Mouse (Mus musculus): ENCODE measurements around the gene Kank3. TPM values are rescaled to one million over a fixed set of nuclear protein-coding genes. Genes with fewer than 3 reads are reported as not detected.

Gene Kank3
- 91.1 TPM for polyA plus RNA-seq (2014; fragmentation: Illumina TruSeq; extraction: RNeasy Lipid Tissue Mini Kit (QIAGEN cat#74804); ENCODE audit: low read depth, low replicate concordance)

DNA sequence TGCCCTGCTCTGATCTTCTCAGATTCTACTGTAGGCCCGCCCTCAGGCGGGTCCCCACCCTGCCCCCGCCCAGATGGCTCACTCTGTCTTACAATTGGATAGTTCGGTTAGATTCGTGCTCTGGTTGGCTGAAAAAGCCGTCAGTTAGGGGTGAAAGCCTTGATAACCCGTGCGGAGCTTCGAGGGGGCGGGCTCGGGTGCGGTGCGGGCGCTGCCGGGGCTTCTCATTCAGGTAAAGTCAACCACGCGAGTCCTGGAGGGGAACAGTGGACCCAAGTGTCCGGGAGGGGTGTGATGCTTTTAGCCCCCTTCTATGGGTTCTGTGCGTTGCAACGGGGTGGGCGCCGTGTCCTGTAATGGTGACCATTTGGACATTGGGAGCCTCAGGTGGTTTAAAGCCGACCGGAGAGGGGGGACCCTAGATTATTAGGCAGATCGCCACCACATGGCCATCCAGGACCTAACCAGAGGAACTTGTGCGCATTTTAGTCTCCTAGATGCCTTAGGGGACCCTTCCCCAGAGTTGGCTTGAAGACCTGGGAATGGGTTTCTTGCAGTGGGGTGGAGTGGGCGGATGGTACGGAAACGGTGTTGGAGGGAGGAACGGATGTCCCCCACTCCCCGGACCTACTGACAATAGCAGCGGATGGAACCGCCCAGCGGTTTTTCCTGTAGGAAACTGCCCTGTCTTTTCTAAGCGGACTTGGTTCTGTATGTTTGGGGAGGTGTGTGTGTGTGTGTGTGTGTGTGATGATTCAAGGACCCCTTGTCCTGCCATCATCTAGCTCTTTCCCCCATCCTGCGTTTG, at the start of gene Kank3:
Gene Kank3 (plus strand): TSS at position 186 of the 808 bp plus-strand sequence.

DNA sequence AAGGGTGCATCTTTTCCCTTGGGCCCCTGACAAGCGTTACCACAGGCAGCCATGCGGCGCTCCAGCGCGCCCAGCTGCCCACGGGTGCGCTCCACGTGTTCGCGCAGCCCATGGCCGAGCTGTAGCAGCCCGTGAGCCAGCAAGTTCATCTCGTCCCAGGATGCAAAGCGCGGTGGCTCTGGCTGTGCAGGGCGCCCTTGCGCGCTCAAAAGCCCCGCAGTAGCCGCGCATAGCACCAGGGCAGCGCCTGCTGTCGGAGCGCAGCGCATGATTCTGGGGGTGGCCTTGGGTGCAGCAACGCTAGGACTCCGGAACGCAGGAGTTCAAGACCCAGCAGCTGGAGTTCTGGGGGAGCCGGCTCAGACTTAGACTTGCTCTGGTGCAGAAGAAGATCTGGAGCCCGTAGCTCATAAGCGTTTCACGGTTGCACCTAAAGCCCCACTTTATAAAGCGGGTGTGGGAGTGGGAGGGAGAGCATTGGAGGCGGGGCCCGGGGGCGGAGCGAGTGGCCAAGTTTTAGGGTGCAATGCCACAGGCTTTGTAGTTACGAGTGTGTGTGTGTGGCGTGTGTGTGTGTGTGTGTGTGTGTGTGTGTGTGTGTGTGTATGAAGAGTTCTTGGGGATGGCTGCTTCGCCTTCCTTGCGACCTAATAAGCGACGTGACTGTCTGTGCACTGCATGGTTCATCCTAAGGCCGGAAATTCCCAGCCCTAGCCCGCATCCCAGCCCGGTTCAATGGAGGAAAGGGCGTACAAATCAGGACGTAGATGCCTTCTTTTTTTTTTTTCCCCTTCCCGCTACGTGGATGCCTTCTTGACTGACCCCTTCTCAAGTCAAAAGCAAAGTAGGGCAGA, 29.0 kb upstream of the Kank3 start, which contains the start of gene Angptl4:
Gene Angptl4 (minus strand): TSS at position 707 of the 854 bp plus-strand sequence.

DNA sequence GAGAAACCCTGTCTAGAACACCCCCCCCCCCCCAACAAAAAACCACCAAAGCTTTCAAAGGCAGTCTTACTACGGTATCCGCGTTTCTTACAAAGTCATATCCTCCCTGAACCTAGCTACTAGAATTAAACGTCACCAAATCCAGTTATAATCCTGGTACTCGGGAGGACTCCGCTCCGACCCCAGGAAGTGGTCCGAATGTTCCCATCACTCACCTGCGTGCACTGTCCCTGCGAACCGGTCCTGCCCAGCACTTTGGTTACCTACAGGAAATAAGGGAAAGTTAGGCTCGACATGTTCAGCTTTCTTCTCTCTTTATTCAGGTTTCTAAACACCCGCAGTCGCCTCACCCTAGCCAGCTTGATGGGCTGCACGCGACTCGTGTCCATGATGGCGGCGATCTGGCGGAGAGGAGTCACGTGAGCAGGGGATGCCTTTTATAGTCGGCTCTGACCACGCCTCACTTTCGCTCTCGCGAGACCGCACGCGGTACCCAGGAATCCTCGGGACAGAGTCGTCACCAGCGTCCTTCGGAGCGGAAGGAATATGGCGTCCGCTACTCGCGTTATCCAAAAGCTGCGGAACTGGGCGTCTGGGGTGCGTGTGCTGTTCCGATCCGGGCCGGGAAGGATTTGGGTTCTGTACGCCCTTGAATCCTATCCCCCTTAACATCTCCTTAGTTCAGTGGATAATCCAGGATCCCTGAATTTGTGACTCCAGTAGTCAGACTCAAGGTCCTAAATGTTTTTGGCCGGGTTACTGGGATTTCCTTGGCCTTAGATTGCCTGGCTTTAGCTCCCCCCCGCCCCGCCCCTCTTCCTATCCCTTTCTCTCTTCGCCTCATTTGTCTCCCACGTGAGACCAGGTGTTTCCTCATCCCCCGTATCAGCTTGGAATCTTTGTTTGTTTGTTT, 14.0 kb downstream of the Kank3 start, which contains the start of the genes Rps28 and Ndufa7:
Gene Rps28 (minus strand): TSS at position 479 of the 913 bp plus-strand sequence.
Gene Ndufa7 (plus strand): TSS at position 489 of the 913 bp plus-strand sequence.

DNA sequence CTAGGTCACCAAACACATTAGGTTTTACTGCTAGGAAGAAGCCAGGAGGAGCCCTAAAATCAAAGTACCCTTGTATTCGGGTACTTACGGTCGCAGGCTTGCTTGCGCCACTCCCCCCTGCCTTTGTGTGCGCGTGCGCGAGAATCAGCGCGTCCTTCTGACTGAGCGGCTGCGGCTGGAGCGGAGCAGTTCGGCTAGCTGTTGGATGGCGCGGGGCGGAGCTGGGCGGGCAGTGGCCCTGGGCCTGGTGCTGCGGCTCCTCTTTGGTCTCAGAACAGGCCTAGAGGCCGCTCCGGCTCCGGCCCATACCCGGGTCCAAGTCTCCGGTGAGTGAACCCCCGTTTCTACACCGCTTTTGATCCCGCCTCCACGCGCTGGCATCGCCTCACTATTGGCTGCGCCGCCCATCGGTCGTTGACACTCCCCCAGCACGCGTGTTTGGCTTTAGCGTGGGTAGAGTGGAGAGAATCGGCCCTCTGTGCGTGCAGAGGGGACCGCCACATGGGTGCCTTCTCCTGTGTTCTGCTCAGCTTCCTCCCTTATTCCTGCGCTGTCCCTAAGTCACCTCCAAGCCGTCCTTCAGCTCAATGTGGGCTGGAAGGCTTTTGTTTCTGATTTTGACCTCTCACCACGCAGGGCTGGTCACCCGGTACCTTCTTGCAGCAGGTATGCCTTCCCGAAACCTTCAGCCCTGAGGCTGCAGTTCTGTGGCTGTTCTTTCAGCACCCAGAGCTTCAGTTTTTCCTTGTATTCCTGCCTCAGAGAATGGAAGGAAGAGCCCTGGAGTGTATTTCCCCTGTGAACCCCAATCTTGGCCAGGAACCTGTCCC, 32.9 kb downstream of the Kank3 start, which contains the start of gene Cd320:
Gene Cd320 (plus strand): TSS at position 126 of the 830 bp plus-strand sequence.

Other genes starting within 250 kb of the Kank3 start
- 39.7 TPM for gene Zfp414, start 181.4 kb upstream of the Kank3 start, polyA plus RNA-seq (2014; fragmentation: Illumina TruSeq; extraction: RNeasy Lipid Tissue Mini Kit (QIAGEN cat#74804); ENCODE audit: low read depth, low replicate concordance)
- not detected for gene Pram1, start 172.5 kb upstream of the Kank3 start, polyA plus RNA-seq (2014; fragmentation: Illumina TruSeq; extraction: RNeasy Lipid Tissue Mini Kit (QIAGEN cat#74804); ENCODE audit: low read depth, low replicate concordance)
- gene Hnrnpm, start 123.7 kb upstream of the Kank3 start, polyA plus RNA-seq (2014; fragmentation: Illumina TruSeq; extraction: RNeasy Lipid Tissue Mini Kit (QIAGEN cat#74804); ENCODE audit: low read depth, low replicate concordance) = 128 TPM
- gene March2, start 91.8 kb upstream of the Kank3 start, polyA plus RNA-seq (2014; fragmentation: Illumina TruSeq; extraction: RNeasy Lipid Tissue Mini Kit (QIAGEN cat#74804); ENCODE audit: low read depth, low replicate concordance) = 86.5 TPM
- gene Rab11b, start 50.0 kb upstream of the Kank3 start, polyA plus RNA-seq (2014; fragmentation: Illumina TruSeq; extraction: RNeasy Lipid Tissue Mini Kit (QIAGEN cat#74804); ENCODE audit: low read depth, low replicate concordance) = 136 TPM
- 245 TPM for gene Angptl4, start 28.7 kb upstream of the Kank3 start, polyA plus RNA-seq (2014; fragmentation: Illumina TruSeq; extraction: RNeasy Lipid Tissue Mini Kit (QIAGEN cat#74804); ENCODE audit: low read depth, low replicate concordance)
- 1,499 TPM for gene Rps28, start 14.0 kb downstream of the Kank3 start, polyA plus RNA-seq (2014; fragmentation: Illumina TruSeq; extraction: RNeasy Lipid Tissue Mini Kit (QIAGEN cat#74804); ENCODE audit: low read depth, low replicate concordance)
- gene Ndufa7, start 14.1 kb downstream of the Kank3 start, polyA plus RNA-seq (2014; fragmentation: Illumina TruSeq; extraction: RNeasy Lipid Tissue Mini Kit (QIAGEN cat#74804); ENCODE audit: low read depth, low replicate concordance) = 425 TPM
- 72.7 TPM for gene Cd320, start 32.6 kb downstream of the Kank3 start, polyA plus RNA-seq (2014; fragmentation: Illumina TruSeq; extraction: RNeasy Lipid Tissue Mini Kit (QIAGEN cat#74804); ENCODE audit: low read depth, low replicate concordance)
- gene Gm7029, start 63.3 kb downstream of the Kank3 start, polyA plus RNA-seq (2014; fragmentation: Illumina TruSeq; extraction: RNeasy Lipid Tissue Mini Kit (QIAGEN cat#74804); ENCODE audit: low read depth, low replicate concordance) = not detected
- gene Kifc1, start 80.1 kb downstream of the Kank3 start, polyA plus RNA-seq (2014; fragmentation: Illumina TruSeq; extraction: RNeasy Lipid Tissue Mini Kit (QIAGEN cat#74804); ENCODE audit: low read depth, low replicate concordance) = 1.9 TPM
- not detected for gene Platr17, start 94.6 kb downstream of the Kank3 start, polyA plus RNA-seq (2014; fragmentation: Illumina TruSeq; extraction: RNeasy Lipid Tissue Mini Kit (QIAGEN cat#74804); ENCODE audit: low read depth, low replicate concordance)
- gene Daxx, start 98.9 kb downstream of the Kank3 start, polyA plus RNA-seq (2014; fragmentation: Illumina TruSeq; extraction: RNeasy Lipid Tissue Mini Kit (QIAGEN cat#74804); ENCODE audit: low read depth, low replicate concordance) = 29.2 TPM
- gene Tapbp, start 105.4 kb downstream of the Kank3 start, polyA plus RNA-seq (2014; fragmentation: Illumina TruSeq; extraction: RNeasy Lipid Tissue Mini Kit (QIAGEN cat#74804); ENCODE audit: low read depth, low replicate concordance) = 147 TPM
- gene Zbtb22, start 105.4 kb downstream of the Kank3 start, polyA plus RNA-seq (2014; fragmentation: Illumina TruSeq; extraction: RNeasy Lipid Tissue Mini Kit (QIAGEN cat#74804); ENCODE audit: low read depth, low replicate concordance) = 25.1 TPM
- gene Rgl2, start 119.0 kb downstream of the Kank3 start, polyA plus RNA-seq (2014; fragmentation: Illumina TruSeq; extraction: RNeasy Lipid Tissue Mini Kit (QIAGEN cat#74804); ENCODE audit: low read depth, low replicate concordance) = 66.6 TPM
- 70.9 TPM for gene Pfdn6, start 129.8 kb downstream of the Kank3 start, polyA plus RNA-seq (2014; fragmentation: Illumina TruSeq; extraction: RNeasy Lipid Tissue Mini Kit (QIAGEN cat#74804); ENCODE audit: low read depth, low replicate concordance)
- gene Wdr46, start 130.1 kb downstream of the Kank3 start, polyA plus RNA-seq (2014; fragmentation: Illumina TruSeq; extraction: RNeasy Lipid Tissue Mini Kit (QIAGEN cat#74804); ENCODE audit: low read depth, low replicate concordance) = 14.0 TPM
- 5.6 TPM for gene B3galt4, start 141.0 kb downstream of the Kank3 start, polyA plus RNA-seq (2014; fragmentation: Illumina TruSeq; extraction: RNeasy Lipid Tissue Mini Kit (QIAGEN cat#74804); ENCODE audit: low read depth, low replicate concordance)
- 36.0 TPM for gene Vps52, start 145.3 kb downstream of the Kank3 start, polyA plus RNA-seq (2014; fragmentation: Illumina TruSeq; extraction: RNeasy Lipid Tissue Mini Kit (QIAGEN cat#74804); ENCODE audit: low read depth, low replicate concordance)
- 1,863 TPM for gene Rps18, start 145.5 kb downstream of the Kank3 start, polyA plus RNA-seq (2014; fragmentation: Illumina TruSeq; extraction: RNeasy Lipid Tissue Mini Kit (QIAGEN cat#74804); ENCODE audit: low read depth, low replicate concordance)
- 1,539 TPM for gene H2-K1, start 189.8 kb downstream of the Kank3 start, polyA plus RNA-seq (2014; fragmentation: Illumina TruSeq; extraction: RNeasy Lipid Tissue Mini Kit (QIAGEN cat#74804); ENCODE audit: low read depth, low replicate concordance)
- gene Ring1, start 214.2 kb downstream of the Kank3 start, polyA plus RNA-seq (2014; fragmentation: Illumina TruSeq; extraction: RNeasy Lipid Tissue Mini Kit (QIAGEN cat#74804); ENCODE audit: low read depth, low replicate concordance) = 30.7 TPM
- 92.5 TPM for gene H2-Ke6, start 217.5 kb downstream of the Kank3 start, polyA plus RNA-seq (2014; fragmentation: Illumina TruSeq; extraction: RNeasy Lipid Tissue Mini Kit (QIAGEN cat#74804); ENCODE audit: low read depth, low replicate concordance)
- gene Slc39a7, start 221.2 kb downstream of the Kank3 start, polyA plus RNA-seq (2014; fragmentation: Illumina TruSeq; extraction: RNeasy Lipid Tissue Mini Kit (QIAGEN cat#74804); ENCODE audit: low read depth, low replicate concordance) = 158 TPM
- gene Rxrb, start 221.3 kb downstream of the Kank3 start, polyA plus RNA-seq (2014; fragmentation: Illumina TruSeq; extraction: RNeasy Lipid Tissue Mini Kit (QIAGEN cat#74804); ENCODE audit: low read depth, low replicate concordance) = 38.6 TPM
- 1.0 TPM for gene Col11a2, start 228.9 kb downstream of the Kank3 start, polyA plus RNA-seq (2014; fragmentation: Illumina TruSeq; extraction: RNeasy Lipid Tissue Mini Kit (QIAGEN cat#74804); ENCODE audit: low read depth, low replicate concordance)